Mouse (Mus musculus) testis, adult 2 months (tissue): ENCODE results near the gene Cda.

Experiments used
- CTCF ChIP-seq: fragments of 200-500 bp; IDR thresholded peaks from 2 replicates; pipeline ENCODE4 v1.5.1; 2012; ENCODE audit warnings: low read depth, mild to moderate bottlenecking, inconsistent platforms, low read length, moderate library complexity; ENCODE audit not compliant: control insufficient read depth, insufficient read depth, insufficient replicate concordance
- POLR2A ChIP-seq: fragments of 200-500 bp; IDR thresholded peaks from 2 replicates; pipeline ENCODE4 v1.6.1; 2012; ENCODE audit warnings: low read depth, mild to moderate bottlenecking, inconsistent platforms, low read length, moderate library complexity; ENCODE audit not compliant: control insufficient read depth

DNA sequence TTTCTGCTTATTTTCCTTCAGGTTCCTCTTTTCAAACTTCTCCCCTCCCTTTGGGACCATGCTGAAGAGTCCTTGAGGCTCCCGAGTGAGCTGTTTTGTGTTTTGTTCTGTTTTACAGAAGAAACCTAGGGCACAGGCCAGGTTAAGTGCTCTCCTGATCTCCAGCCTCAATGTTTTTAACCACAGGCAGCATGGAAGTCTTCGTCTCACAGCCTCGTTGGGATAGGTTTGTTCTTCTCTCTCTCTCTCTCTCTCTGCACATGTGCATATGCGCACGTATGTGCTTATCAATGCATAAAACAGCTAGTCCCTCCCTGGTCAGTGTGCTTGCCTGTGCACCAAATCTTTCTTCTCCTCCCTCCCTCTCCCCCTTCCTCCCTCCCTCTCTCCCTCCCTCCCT, 30.9 kb downstream of the Cda start:
- no peak for TF ChIP-seq POLR2A
- no peak for TF ChIP-seq CTCF
